Mouse (Mus musculus) kidney, embryonic 15.5 days (tissue): Measurements from ENCODE around the gene Efcab11. TPM values are rescaled to one million over a fixed set of nuclear protein-coding genes. Genes with fewer than 3 reads are reported as not detected.

Source experiments
- ATAC-seq: fragments of 200-750 bp; cut with Nextera tagmentation; replicated peaks from 2 replicates; pipeline ENCODE4 v1.8.0; 2017; ENCODE audit warnings: moderate TSS enrichment; ENCODE audit not compliant: low FRiP score
- H3K27ac ChIP-seq: fragments of 300-500 bp; sonication (generic); 2 replicates; pipeline ENCODE4 v1.5.1; 2015; ENCODE audit warnings: mild to moderate bottlenecking, inconsistent platforms
- H3K27me3 ChIP-seq: fragments of 300-500 bp; sonication (generic); 2 replicates; pipeline ENCODE4 v1.6.1; 2015; ENCODE audit warnings: inconsistent platforms
- H3K36me3 ChIP-seq: fragments of 300-500 bp; sonication (generic); 2 replicates; pipeline ENCODE4 v1.6.1; 2015; ENCODE audit warnings: inconsistent platforms
- H3K4me1 ChIP-seq: fragments of 300-500 bp; sonication (generic); 2 replicates; pipeline ENCODE4 v1.6.1; 2015; ENCODE audit warnings: inconsistent platforms
- H3K4me2 ChIP-seq: fragments of 300-500 bp; sonication (generic); 2 replicates; pipeline ENCODE4 v1.6.1; 2015; ENCODE audit warnings: moderate library complexity, mild to moderate bottlenecking, inconsistent platforms
- H3K4me3 ChIP-seq: fragments of 300-500 bp; sonication (generic); replicated peaks from 2 replicates; pipeline ENCODE4 v1.5.1; 2015; ENCODE audit warnings: mild to moderate bottlenecking, inconsistent platforms
- H3K9ac ChIP-seq: fragments of 300-500 bp; sonication (generic); 2 replicates; pipeline ENCODE4 v1.6.1; 2015; ENCODE audit warnings: mild to moderate bottlenecking, inconsistent platforms
- H3K9me3 ChIP-seq: fragments of 300-500 bp; sonication (generic); replicated peaks from 2 replicates; pipeline ENCODE4 v1.6.1; 2016; ENCODE audit warnings: inconsistent platforms
- WGBS: fragments of 180-500 bp; shearing (Covaris S2); methylation state at CpG from one replicate; pipeline ENCODE4 v1.1.7; 2015; ENCODE audit warnings: mixed read lengths; 5-methylcytosine and 5-hydroxymethylcytosine counted together
- polyA plus RNA-seq: library from polyadenylated mRNA; unstranded; fragments of >200 nt; fragmentation: Nextera tagmentation; extraction: Ambion mirVana; gene quantifications from 2 replicates; pipeline ENCODE4 v1.2.1, GENCODE M21; 2015

The Efcab11 gene
- polyA plus RNA-seq, 1 experiment from 2014 or later, result 10.7 TPM

- 70% methylated on average over 4 of the region's 4 CpGs for WGBS
- Histone ChIP-seq H3K27ac (peak overlapping the region; percentile 41; the same call in 1 of the 2 replicates), H3K4me3 (no peak overlapping the region), H3K9me3 (no peaks in the 10 kb centered on the region), H3K4me1 (no peaks in the 10 kb centered on the region), H3K36me3 (peaks cover 73% of the 10 kb centered on the region), H3K27me3 (no peaks in the 10 kb centered on the region), H3K4me2 (no peak overlapping the region), H3K9ac (no peak overlapping the region)
- ATAC-seq, result no peak
Observed at GRCm38 (mm10) chr12:99902867-99903370, 18.7 kb upstream of the Efcab11 start.

DNA sequence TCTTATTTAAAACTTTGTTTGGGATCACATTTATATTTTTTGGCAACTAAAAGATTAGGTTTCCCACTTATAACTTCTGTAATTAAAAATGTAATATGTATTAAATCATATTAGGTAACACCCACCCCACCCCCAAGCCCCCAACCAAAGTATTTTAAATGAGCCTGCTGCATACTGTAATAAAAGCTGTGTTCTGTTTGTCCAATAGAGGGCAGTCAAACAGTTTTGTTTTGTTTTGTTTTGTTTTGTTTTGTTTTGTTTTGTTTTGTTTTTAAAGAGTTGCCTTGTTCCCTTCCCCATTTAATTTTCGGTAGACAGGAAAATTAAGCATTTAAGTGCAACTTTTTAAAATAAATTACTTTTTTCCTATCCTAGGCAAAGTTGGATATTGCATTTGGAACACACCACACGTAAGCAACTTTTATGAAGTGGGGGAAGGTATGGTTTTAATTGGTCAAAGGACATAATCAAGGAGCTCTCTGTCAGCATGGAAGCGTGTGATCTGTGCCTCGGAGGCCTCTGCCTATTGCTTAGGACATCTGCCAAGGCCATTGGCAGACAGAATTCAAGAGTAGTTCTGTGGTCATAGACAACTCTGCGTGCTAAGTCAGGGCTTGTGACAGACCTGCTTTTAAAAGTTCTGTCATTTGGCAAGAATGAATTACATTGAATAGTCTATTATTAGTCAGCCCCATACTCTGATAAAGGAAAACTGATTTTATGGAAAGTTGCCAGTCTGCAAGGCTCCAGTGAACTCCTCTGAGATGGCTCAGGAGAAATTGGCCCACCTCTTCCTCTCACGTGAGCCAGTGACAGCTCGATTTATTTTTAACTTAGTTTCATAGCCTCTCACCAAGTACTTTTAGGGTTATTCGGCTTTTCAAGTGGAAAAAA lies 18.0 kb upstream of the Efcab11 start:
- peaks cover 73% of the 10 kb centered on the region for H3K36me3 ChIP-seq
- H3K9ac ChIP-seq, result no peak overlapping the region
- no peaks in the 10 kb centered on the region for H3K27me3 ChIP-seq
- 0 out of 2 replicates have a peak overlapping the region, but pooled peaks have one; percentile 41 for H3K27ac ChIP-seq
- WGBS, result 79% methylated on average over 8 of the region's 8 CpGs
- H3K4me1 ChIP-seq, result no peaks in the 10 kb centered on the region
- ATAC-seq, result no peak
- no peaks in the 10 kb centered on the region for H3K9me3 ChIP-seq
- no peak overlapping the region for H3K4me3 ChIP-seq
- H3K4me2 ChIP-seq, result no peak overlapping the region

DNA sequence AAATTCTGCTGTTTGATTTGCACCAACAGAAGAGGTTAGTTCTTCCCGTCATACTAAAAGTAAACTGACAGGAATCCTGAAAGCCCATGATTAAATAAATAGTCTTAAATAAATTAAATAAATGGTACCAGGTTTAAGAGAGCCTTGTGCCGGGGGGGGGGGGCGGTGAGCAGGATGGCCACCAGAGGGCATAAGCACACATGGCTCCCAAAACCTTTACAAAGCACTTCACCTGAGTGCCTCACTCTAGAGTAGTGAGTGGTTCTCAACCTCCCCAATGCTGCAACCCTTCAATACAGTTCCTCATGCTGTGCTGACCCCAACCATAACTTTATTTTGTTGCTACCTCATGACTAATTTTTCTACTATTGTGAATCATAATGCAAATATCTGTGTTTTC lies 15.8 kb upstream of the Efcab11 start:
- WGBS, result 34% methylated on average over 3 of the region's 3 CpGs
- no peaks in the 10 kb centered on the region for H3K9me3 ChIP-seq
- no peak overlapping the region for H3K9ac ChIP-seq
- no peak overlapping the region for H3K4me2 ChIP-seq
- ATAC-seq, result no peak
- peaks cover 74% of the 10 kb centered on the region for H3K36me3 ChIP-seq
- no peak overlapping the region for H3K27ac ChIP-seq
- no peak overlapping the region for H3K4me3 ChIP-seq
- H3K27me3 ChIP-seq, result no peaks in the 10 kb centered on the region
- no peaks in the 10 kb centered on the region for H3K4me1 ChIP-seq

- WGBS, result 89% methylated on average over 16 of the region's 16 CpGs
Observed at GRCm38 (mm10) chr12:99898248-99898870, 14.1 kb upstream of the Efcab11 start.

GRCm38 (mm10) chr12:99897846-99898245 lies 13.6 kb upstream of the Efcab11 start:
- no peaks in the 10 kb centered on the region for H3K9me3 ChIP-seq
- no peak overlapping the region for H3K4me3 ChIP-seq
- ATAC-seq, result no peak
- no peaks in the 10 kb centered on the region for H3K27me3 ChIP-seq
- no peak overlapping the region for H3K9ac ChIP-seq
- H3K27ac ChIP-seq, result no peak overlapping the region
- no peaks in the 10 kb centered on the region for H3K4me1 ChIP-seq
- no peak overlapping the region for H3K4me2 ChIP-seq
- peaks cover 76% of the 10 kb centered on the region for H3K36me3 ChIP-seq
- WGBS, result 91% methylated on average over 4 of the region's 4 CpGs

More at GRCm38 (mm10) chr12:99898248-99898870, 14.1 kb upstream of the Efcab11 start:
- no peaks in the 10 kb centered on the region for H3K27me3 ChIP-seq
- no peaks in the 10 kb centered on the region for H3K9me3 ChIP-seq
- H3K4me3 ChIP-seq, result no peak overlapping the region
- H3K4me1 ChIP-seq, result no peaks in the 10 kb centered on the region
- no peak overlapping the region for H3K9ac ChIP-seq
- no peak for ATAC-seq
- peaks cover 75% of the 10 kb centered on the region for H3K36me3 ChIP-seq
- H3K4me2 ChIP-seq, result no peak overlapping the region
- H3K27ac ChIP-seq, result no peak overlapping the region

DNA sequence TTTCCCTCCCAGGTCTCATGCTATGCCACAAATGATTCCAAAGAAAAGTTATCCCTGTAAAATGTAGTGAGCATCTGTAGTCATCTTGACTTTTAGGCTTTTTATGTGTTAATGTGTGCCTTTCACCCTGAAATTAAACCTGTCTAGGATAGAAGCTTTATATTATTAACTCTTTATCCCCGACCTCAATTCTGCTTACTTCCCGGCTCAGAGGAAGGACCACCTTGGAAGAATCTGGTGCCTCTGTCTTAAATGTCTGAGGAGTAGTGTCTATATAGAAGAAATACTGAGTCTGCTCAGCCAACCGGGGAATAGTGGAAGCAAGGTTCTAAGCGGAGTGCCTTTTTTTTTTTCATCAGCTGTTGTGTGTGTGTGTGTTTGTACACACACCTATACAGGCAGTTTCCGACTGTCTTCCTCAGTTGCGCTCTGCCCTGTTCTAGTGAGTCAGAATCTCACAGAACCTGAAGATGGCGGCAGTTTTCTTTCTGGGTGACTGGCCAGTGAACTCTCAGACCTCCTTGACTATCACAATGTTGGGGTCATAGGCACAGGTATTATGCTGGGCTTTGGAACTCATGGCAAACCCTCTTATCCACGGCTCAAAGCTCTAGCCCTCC lies 1.2 kb upstream of the Efcab11 start:
- peak overlapping the region; percentile 92 for H3K9ac ChIP-seq
- 34% methylated on average over 8 of the region's 8 CpGs for WGBS
- ATAC-seq, result no peak
- H3K4me2 ChIP-seq, result peak overlapping the region; percentile 93
- no peaks in the 10 kb centered on the region for H3K27me3 ChIP-seq
- no peaks in the 10 kb centered on the region for H3K9me3 ChIP-seq
- H3K36me3 ChIP-seq, result no peaks in the 10 kb centered on the region; the same call in 1 of the 2 replicates
- H3K4me3 ChIP-seq, result peak overlapping the region; percentile 79
- peaks cover 21% of the 10 kb centered on the region for H3K4me1 ChIP-seq
- H3K27ac ChIP-seq, result no peak overlapping the region

DNA sequence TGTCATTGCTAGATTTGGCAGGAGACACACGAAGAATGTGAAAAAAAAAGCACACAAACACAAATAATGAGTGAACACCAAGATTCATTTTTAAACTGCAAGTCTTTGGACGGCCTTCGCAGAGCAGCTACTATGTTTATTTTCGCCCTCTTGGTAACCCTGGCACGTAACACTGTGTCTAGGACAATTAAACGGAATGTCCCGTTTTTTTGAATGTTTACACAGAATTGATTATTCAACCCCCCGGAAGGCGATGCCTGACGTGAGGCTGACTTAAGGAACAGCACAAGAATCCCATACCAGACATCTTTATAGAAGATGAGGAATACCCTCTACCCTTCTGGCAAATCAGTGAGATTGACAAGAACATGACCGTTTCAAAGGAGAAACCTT lies 530 bp downstream of the Efcab11 start:
- peak overlapping the region; percentile 93 for H3K4me2 ChIP-seq
- peak; percentile 19; the same call in 1 of the 2 replicates for ATAC-seq
- H3K4me1 ChIP-seq, result peaks cover 21% of the 10 kb centered on the region
- H3K27me3 ChIP-seq, result no peaks in the 10 kb centered on the region
- no peaks in the 10 kb centered on the region; the same call in 1 of the 2 replicates for H3K36me3 ChIP-seq
- peak overlapping the region; percentile 92 for H3K9ac ChIP-seq
- 0% methylated on average over 11 of the region's 11 CpGs for WGBS
- no peaks in the 10 kb centered on the region for H3K9me3 ChIP-seq
- H3K4me3 ChIP-seq, result peak overlapping the region; percentile 79
- peak overlapping the region; percentile 82 for H3K27ac ChIP-seq

- under 1% methylated on average over 38 of the region's 38 CpGs for WGBS
- Histone ChIP-seq H3K27ac (peak overlapping the region; percentile 82), H3K9ac (peak overlapping the region; percentile 92), H3K9me3 (no peaks in the 10 kb centered on the region), H3K4me2 (peak overlapping the region; percentile 93), H3K27me3 (no peaks in the 10 kb centered on the region), H3K4me3 (peak overlapping the region; percentile 79), H3K36me3 (no peaks in the 10 kb centered on the region; the same call in 1 of the 2 replicates), H3K4me1 (peaks cover 21% of the 10 kb centered on the region)
- peak; percentile 96 for ATAC-seq
Observed at GRCm38 (mm10) chr12:99883000-99883712, 1.1 kb downstream of the Efcab11 start.

GRCm38 (mm10) chr12:99874609-99875008 lies 9.6 kb downstream of the Efcab11 start:
- no peak overlapping the region for H3K4me3 ChIP-seq
- no peak for ATAC-seq
- no peak overlapping the region for H3K27ac ChIP-seq
- H3K9ac ChIP-seq, result no peak overlapping the region
- H3K27me3 ChIP-seq, result no peaks in the 10 kb centered on the region
- no peaks in the 10 kb centered on the region for H3K4me1 ChIP-seq
- H3K9me3 ChIP-seq, result no peaks in the 10 kb centered on the region
- 86% methylated on average over 6 of the region's 6 CpGs for WGBS
- no peak overlapping the region for H3K4me2 ChIP-seq
- H3K36me3 ChIP-seq, result no peaks in the 10 kb centered on the region

- Histone ChIP-seq H3K27ac (no peak overlapping the region), H3K4me1 (no peaks in the 10 kb centered on the region), H3K36me3 (no peaks in the 10 kb centered on the region), H3K4me3 (no peak overlapping the region), H3K4me2 (no peak overlapping the region), H3K27me3 (no peaks in the 10 kb centered on the region), H3K9ac (no peak overlapping the region), H3K9me3 (no peaks in the 10 kb centered on the region)
- WGBS, result 63% methylated on average over 3 of the region's 3 CpGs
- no peak for ATAC-seq
Observed at GRCm38 (mm10) chr12:99873443-99873842, 10.8 kb downstream of the Efcab11 start.

GRCm38 (mm10) chr12:99868821-99869220 lies 15.4 kb downstream of the Efcab11 start:
- no peak overlapping the region for H3K4me3 ChIP-seq
- no peaks in the 10 kb centered on the region for H3K36me3 ChIP-seq
- no peaks in the 10 kb centered on the region for H3K9me3 ChIP-seq
- H3K27me3 ChIP-seq, result no peaks in the 10 kb centered on the region
- H3K4me1 ChIP-seq, result no peaks in the 10 kb centered on the region
- ATAC-seq, result no peak
- H3K9ac ChIP-seq, result no peak overlapping the region
- H3K27ac ChIP-seq, result no peak overlapping the region
- 90% methylated on average over 1 of the region's 1 CpGs for whole genome bisulfite sequencing
- H3K4me2 ChIP-seq, result no peak overlapping the region
